Mouse (Mus musculus): ENCODE data around the gene Phex.

- no peak for TF ChIP-seq POLR2A (IDR thresholded peaks at IDR 0.05; ENCODE audit: borderline replicate concordance, low read depth, low read length)
- TF ChIP-seq CTCF (IDR thresholded peaks at IDR 0.05; ENCODE audit: low read depth, low read length) = no peak
Measured at GRCm38 (mm10) chrX:157404919-157405318, 10.2 kb downstream of the Phex start.

All from bone marrow macrophage, adult 2 months (primary cell).